Mouse (Mus musculus) mouse trophoblast stem cell (cell line): Measurements from ENCODE around the gene Lnx2.

Source experiments
- in situ Hi-C, 2 experiments: fragments of 300-500 bp; cut with MseI, MboI; formaldehyde crosslinking; loops; 2 replicates in 1 of 2; 3 replicates in 1 of 2; pipeline ENCODE4 v1.15.1; 2025

Lnx2 gene

GRCm38 (mm10) chr5:147077305-147078034, 1.1 kb upstream of the Lnx2 start:
- in situ Hi-C loops, result no loop called here

GRCm38 (mm10) chr5:147076799-147077165, 396 bp upstream of the Lnx2 start, which contains the start of gene Polr1d:
Gene Polr1d (plus strand): TSS chr5:147077050.
- in situ Hi-C loops, result no loop called here

GRCm38 (mm10) chr5:147075103-147076025, 1.0 kb downstream of the Lnx2 start:
- in situ Hi-C loops, result no loop called here

GRCm38 (mm10) chr5:147073805-147074204, 2.6 kb downstream of the Lnx2 start:
- in situ Hi-C loops, result no loop called here

- in situ Hi-C loops, result no loop called here
Measured at GRCm38 (mm10) chr5:147071886-147072285, 4.5 kb downstream of the Lnx2 start.

- in situ Hi-C loops, result no loop called here
Measured at GRCm38 (mm10) chr5:147070791-147071516, 5.4 kb downstream of the Lnx2 start.

GRCm38 (mm10) chr5:147068876-147069275, 7.5 kb downstream of the Lnx2 start:
- in situ Hi-C loops, result no loop called here

GRCm38 (mm10) chr5:147066965-147067364, 9.4 kb downstream of the Lnx2 start:
- in situ Hi-C loops, result no loop called here

- in situ Hi-C loops, result no loop called here
Measured at GRCm38 (mm10) chr5:147066129-147066528, 10.3 kb downstream of the Lnx2 start.

- in situ Hi-C loops, result no loop called here
Measured at GRCm38 (mm10) chr5:147063215-147063661, 13.1 kb downstream of the Lnx2 start.

GRCm38 (mm10) chr5:147060024-147060423, 16.4 kb downstream of the Lnx2 start:
- in situ Hi-C loops, result no loop called here

- in situ Hi-C loops, result no loop called here
Measured at GRCm38 (mm10) chr5:147059319-147059718, 17.1 kb downstream of the Lnx2 start.

GRCm38 (mm10) chr5:147058661-147059060, 17.7 kb downstream of the Lnx2 start:
- in situ Hi-C loops, result no loop called here

- in situ Hi-C loops, result no loop called here
Measured at GRCm38 (mm10) chr5:147057626-147058414, 18.6 kb downstream of the Lnx2 start.

GRCm38 (mm10) chr5:147056712-147057290, 19.6 kb downstream of the Lnx2 start:
- in situ Hi-C loops, result no loop called here

GRCm38 (mm10) chr5:147055572-147056245, 20.7 kb downstream of the Lnx2 start:
- in situ Hi-C loops, result no loop called here

GRCm38 (mm10) chr5:147054747-147055270, 21.6 kb downstream of the Lnx2 start:
- in situ Hi-C loops, result no loop called here

- in situ Hi-C loops, result no loop called here
Measured at GRCm38 (mm10) chr5:147054328-147054727, 22.1 kb downstream of the Lnx2 start.

GRCm38 (mm10) chr5:147053481-147053880, 22.9 kb downstream of the Lnx2 start:
- in situ Hi-C loops, result no loop called here

- in situ Hi-C loops, result no loop called here
Measured at GRCm38 (mm10) chr5:147053071-147053470, 23.3 kb downstream of the Lnx2 start.
